Mouse (Mus musculus): ENCODE data around the gene Camkk1.

The Camkk1 gene

DNA sequence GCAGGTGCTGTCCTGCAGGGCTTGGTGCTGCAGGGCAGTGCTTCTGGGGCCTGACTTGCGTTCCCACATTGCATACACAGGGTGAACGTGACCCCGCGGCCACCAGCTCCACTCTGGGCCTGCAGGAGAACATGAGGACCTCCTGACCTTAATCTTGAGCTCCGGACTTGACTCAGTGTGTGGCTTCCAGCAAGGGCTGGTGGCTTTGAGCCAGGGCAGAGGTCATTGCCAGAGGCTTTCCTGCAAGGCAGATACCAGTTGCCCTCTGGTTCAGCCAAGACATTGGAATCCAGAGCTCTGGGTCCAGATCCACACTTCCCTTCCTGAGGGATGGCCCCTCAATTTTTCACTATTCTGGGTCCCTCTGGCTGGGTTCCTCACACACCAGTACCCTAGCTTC is 4.8 kb upstream of the Camkk1 start:
- in situ Hi-C loops (cut with MboI; ENCODE audit: low sequenced_read_pairs) = no loop called here

DNA sequence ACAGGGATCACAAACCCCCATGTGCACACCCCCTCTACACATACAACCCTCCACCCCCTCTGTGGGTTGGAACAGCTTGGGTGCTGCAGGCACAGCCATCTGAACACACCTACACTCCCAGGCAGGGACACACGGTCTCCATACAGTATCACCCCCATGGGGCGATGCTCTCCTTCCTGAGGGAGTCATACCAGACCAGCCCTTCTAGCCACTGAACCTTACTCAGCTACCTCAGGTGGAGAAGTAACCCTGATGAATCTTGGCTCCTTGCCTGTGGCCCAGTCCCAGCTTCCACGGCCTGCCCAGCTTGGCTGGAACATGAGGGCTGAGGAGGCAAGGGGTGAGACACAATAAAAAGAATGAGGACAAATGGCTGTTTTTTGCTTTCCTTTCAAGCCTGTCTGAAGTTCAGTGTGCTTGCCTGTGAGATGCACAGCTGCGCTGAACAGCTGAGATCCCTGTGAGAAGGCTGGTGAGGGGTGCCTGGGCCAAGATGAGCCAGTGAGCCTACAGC is 3.9 kb upstream of the Camkk1 start:
- in situ Hi-C loops (cut with MboI; ENCODE audit: low sequenced_read_pairs) = no loop called here

DNA sequence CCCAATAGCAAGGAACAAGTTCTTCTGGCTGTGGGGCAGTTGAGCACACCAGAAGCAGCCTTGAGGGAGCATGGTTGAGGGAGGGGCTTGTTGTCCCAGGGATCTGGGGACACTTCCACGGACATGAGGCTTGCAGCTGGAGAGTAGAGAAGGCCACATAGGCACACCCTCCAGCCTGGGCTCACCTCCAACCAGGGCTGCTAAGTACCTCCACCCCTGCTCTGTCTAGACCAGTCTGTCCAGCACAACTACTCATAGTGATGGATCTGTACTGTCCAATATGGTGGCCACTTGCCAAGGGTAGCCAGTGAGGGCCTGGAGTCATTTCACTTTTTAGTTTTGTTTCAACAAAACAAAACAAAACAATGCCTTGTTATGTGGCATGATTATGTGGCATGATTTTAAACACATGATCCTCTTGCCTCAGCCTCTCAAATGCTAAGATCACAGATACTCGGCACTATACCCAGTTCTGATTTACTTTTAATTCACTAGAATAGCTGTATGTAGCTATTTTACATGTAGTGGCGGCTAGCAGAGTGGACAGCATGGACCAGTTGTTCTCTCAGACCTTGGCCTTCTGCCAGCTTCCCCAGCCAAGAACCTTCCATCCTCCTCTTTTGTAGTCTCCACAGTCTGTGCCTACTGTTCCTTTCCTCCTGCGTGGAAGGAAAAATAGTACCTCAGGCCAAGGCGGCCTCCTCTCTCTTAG is 3.3 kb upstream of the Camkk1 start:
- in situ Hi-C loops (cut with MboI; ENCODE audit: low sequenced_read_pairs) = no loop called here

DNA sequence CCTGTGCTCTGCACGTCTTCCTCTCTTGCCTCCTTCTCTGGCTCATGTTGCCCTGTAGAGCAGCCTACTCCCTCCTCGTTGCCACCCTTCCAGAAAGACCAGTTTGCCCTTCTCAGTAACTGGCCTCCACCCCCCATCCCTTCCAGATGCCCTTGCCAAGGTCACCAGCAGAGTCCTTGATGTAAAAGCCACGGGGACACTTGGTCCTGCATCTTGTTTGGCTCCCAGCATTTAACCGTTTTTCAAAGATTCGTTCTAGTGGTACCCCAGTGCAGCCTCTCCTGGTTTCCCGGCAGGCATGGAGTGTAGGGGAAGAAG is 2.7 kb upstream of the Camkk1 start:
- in situ Hi-C loops (cut with MboI; ENCODE audit: low sequenced_read_pairs) = no loop called here

DNA sequence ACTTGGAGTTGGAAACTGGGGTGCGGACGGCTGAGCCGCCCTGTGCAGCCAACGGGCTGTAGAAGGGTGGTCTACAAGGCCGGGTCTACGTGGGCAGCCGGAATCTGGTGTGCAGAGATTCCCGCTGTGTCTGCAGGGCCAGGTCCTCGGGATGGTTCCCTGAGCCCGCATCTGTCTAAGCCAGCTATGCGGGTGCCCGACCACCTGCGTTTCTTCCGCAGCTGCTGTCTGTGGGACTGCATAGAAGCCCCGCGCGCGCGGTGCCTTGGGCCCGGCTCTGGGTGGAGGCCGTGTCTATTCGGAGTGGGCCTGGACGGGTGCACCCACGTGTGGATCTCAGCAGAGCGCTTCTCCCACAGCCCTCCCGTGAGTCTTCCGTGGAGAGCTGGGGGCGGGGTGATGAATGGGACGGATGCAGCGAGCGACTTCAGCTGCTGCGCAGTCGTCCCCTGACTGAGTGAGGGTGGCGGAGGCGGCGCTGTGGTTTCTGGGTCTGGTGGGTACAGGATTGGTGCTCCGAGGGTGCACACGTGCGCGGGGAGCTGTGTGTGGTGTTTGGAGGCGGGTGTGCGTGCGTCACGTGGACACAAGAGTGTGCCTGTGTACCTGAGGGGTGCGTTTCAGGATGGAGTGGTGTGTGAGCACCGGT is 463 bp downstream of the Camkk1 start:
- in situ Hi-C loops (cut with MboI; ENCODE audit: low sequenced_read_pairs) = no loop called here

DNA sequence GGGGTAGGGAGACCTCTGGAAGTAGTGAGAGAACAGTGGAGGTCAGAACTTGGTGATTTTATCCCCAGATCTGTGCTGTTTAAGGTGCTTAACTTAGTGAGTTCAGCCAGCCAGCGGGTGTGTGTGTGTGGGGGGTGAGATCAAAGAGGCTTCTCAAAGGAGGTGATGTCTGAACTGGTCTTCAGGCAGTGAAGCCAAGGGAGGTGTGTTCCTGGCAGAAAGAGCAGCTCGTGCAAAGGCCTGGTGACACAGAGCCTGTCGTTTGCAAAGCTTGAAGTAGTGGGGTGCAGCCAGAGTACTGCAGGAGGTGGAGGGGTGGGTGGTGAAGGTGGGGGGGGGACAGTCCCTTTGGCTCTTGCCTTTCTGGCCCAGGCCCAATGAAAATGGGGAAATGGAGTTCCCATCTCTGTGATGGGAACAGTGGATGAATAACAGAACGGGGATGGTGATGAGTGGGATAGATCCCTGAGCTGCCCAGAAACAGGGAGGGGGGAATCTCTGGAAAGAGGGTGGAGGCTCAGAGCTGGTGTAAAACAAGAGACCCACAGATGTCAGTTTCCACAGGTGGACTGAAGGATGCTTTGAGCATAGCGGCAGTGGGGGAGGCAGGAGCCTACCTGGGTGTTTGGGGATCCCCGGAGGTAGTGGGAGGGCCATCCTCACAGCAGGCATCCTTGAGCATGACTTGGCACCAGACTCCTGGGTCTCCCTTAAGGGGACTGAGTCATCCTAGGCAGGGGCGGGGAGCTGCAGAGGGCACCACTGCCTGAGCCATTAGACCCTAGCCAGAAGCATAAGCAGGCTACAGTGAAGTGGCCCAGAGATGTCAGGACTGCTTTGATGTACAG is 2.4 kb downstream of the Camkk1 start:
- in situ Hi-C loops (cut with MboI; ENCODE audit: low sequenced_read_pairs) = no loop called here

DNA sequence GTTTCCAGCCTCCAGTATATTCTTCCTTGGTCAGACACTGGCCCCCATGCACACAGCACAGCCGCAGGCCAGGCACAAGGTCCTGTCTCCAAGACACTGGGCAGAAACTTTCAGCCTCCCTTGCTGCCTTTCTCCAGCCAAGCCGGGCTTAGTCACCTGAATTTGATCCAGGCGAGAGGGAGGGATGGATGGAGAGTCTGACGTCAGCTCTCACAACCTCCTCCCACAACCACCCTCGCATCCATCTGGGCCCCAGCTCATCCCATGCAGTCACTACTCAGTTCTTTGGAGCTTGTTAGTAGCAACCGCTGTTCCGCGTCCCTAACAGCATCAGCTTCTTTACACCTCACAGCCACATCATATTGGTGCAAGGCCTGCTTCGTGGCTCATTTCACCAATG is 4.3 kb downstream of the Camkk1 start:
- in situ Hi-C loops (cut with MboI; ENCODE audit: low sequenced_read_pairs) = no loop called here

DNA sequence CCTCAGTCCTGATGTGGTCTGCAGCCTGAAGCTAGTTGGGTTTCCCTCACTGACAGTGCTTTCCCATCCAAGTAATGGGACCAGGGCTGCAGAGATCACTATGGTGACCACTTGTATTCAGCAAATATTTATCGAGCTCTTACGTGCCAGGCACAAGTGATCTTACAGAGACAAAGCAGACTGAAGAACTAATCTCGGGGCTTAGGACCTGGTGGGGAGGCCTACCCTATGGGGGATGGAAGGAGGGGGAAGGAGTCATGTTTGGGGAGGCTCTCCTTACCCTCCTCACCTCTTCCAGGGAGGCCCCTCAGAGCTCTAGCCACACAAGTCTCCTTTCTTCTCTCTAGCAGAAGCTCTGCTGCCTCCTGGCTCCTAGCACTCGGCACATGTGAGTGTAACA is 5.0 kb downstream of the Camkk1 start:
- in situ Hi-C loops (cut with MboI; ENCODE audit: low sequenced_read_pairs) = no loop called here

DNA sequence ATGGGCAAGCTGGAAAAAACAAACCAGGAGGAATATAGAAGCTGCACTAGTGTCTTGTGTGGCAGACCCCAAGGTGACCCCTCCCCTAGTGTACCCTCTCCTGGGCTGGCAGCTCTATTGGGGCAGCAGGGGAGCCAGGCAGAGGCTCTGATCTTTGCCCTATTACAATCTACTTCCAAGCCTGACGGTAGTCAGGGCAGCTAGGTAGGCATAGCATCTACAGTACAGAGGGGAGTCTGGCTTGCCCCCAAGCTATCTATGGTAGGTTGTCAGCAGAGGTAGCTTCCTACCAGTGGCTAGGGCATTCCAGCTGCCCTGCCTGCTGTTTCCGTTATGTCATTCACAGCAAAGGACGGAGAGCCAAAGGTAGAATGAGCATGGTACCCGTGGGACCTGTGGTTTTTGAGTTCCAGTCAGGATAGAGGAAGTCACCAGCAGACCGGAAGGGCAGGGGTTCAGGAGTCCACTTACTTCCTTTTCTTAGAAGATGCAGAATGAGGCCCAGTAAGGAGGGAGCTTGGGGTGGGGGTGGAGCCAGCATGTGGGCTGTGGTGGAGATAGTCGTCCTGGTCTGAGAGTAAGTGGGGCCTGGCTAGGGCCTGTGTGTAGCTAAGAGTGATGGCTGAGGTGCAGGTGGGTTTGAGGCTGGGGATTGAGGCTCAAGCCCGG is 5.6 kb downstream of the Camkk1 start:
- in situ Hi-C loops (cut with MboI; ENCODE audit: low sequenced_read_pairs) = no loop called here

DNA sequence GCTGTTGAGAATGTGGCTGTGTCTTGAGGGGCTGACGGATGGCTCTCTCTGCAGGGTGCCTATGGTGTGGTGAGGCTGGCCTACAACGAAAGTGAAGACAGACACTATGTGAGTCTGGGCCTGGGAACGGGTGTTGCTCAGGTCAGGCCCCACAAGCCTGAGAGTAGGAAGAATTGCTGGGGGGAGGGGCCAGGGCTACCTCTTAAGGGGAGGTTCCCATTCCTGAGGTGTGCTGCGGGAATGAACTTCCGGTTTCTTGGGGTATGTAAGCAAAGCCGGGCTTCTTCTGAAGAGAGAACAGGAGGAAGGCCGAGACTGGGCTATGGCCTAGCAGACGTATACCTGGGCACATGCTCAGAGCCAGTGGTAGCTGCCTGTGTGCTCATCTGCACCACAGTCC is 8.2 kb downstream of the Camkk1 start:
- in situ Hi-C loops (cut with MboI; ENCODE audit: low sequenced_read_pairs) = no loop called here

DNA sequence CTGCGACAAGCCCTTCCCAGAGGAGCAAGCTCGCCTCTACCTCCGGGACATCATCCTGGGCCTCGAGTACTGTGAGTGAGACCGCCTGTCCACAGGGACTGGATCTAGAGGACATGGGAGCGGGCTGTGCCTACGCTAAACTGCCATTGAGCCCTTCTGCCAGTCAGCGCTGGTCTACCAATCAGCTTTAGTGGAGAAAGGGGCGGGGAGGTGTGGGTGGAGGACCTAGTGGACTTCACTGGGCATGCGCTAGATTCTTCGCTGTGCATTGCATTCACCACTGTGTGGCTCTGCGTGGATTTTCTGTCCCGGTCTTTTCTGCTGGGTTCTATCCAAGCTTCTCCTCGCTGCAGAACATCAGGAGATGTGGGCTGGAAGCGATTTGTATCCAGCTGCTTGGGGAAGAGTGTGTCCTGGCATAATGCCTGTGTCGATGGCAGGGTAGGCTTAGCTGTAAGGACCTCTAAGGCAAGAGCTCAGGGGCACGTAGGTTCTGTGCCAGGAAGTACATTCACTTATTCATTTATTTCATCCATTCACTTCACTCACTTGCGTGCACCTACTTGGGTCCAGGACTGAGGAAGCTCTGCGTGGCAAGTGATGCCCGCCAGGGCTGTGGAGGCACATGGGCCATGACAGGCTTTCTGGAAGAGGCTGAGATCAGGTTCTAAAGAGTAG is 12.2 kb downstream of the Camkk1 start:
- in situ Hi-C loops (cut with MboI; ENCODE audit: low sequenced_read_pairs) = no loop called here

DNA sequence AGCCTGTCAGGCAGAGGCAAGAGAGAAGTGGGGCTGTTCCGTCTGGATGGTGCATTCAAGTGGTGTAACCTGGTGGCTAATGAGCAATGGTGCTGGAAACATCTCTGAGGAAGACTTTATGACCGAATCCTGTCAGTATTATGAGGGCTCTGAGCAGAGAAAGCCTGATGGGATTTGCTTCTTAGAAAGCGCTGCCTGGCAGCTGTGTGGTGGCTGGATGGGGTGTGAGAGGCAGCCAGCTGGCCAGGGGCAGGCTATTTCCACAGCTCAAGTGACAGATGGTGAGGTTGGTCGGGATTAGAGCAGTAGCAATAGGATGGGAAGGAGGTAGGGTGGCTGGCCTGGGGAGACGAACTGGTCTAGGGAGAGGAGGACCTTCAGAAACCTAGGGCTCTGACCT is 12.7 kb downstream of the Camkk1 start:
- in situ Hi-C loops (cut with MboI; ENCODE audit: low sequenced_read_pairs) = no loop called here

DNA sequence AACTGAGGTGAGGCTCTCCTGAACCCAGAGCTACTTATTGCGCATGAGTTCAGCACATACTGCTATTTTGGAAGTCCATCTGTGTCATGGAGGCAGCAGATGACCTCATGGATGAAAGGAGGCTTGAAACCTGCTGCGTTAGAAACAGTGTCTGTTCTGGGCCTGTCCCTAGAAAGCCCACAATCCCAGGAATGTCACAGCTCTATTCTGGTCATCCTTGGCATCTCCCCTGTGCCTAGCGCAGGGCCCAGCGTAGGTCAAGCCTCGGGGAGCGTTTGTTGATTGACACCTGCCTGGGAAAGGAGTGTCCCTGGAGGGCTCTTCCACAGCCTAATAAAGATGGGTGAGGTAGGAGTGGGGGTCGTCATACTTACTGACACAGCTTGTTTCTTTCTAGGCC is 17.3 kb downstream of the Camkk1 start:
- in situ Hi-C loops (cut with MboI; ENCODE audit: low sequenced_read_pairs) = no loop called here

DNA sequence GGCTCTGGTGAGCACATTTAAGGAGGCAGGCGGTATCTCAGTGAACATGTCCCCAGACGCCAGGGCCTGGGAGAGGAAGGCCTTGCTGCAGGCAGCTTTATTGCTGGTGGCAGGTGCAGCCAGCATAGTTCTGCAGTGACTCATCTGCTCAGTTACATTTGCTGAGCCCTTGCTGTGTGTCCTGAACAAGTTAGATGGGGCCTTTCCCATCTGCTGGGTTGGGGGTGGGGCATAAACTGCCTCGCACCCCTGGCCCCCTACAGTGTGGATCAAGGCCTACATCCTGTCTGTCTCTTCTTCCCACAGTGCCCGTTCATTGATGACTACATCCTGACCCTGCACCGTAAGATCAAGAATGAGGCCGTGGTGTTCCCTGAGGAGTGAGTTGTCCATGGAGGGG is 18.1 kb downstream of the Camkk1 start:
- in situ Hi-C loops (cut with MboI; ENCODE audit: low sequenced_read_pairs) = no loop called here

DNA sequence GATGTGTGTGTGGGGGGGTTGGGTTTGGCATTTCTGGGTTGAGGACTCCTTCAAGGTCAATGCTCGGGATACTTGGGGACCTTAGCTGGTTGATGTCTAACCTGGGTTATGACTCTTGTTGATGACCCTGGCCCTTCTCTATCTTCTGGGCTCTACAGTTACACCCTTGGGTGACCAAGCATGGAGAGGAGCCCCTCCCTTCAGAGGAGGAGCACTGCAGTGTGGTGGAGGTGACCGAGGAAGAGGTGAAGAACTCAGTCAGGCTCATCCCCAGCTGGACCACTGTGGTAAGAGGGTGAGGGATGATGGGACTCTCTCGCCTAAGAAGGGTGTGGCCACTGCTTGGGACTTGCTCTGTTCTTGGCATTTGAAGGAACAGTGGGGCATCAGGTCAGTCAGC is 18.9 kb downstream of the Camkk1 start:
- in situ Hi-C loops (cut with MboI; ENCODE audit: low sequenced_read_pairs) = no loop called here

DNA sequence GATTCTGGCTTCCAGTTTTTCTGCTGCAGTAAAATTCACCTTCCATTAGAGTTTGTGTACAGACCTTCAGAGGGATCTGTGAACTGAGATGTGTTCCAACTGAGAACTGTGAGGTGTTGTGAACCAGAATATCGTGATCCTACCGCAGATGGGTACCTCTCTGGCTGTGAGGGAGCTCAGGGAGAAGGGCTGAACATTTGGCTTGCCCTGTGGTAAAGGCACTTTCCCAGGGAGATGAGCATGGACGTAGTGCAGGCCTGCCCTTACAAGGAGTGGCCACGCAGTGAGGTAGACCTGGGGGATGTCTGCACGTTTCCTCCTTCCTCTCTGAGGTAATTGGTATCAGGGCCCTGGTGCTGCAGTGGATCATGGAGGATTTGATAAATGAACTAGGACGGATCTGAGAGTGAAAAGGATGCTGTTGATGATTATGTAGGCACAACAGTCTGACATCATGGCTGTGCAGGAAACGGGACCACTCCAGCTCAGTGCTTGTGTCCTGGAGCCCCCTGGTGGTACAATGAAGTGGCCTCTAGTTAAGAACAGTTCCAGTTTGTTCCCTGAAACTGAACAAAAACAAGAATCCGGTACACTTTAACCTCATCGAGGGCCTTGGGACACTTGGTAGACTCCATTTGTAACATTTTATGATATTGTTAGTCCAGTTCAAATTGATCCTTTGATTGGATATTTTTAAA is 20.4 kb downstream of the Camkk1 start:
- in situ Hi-C loops (cut with MboI; ENCODE audit: low sequenced_read_pairs) = no loop called here

DNA sequence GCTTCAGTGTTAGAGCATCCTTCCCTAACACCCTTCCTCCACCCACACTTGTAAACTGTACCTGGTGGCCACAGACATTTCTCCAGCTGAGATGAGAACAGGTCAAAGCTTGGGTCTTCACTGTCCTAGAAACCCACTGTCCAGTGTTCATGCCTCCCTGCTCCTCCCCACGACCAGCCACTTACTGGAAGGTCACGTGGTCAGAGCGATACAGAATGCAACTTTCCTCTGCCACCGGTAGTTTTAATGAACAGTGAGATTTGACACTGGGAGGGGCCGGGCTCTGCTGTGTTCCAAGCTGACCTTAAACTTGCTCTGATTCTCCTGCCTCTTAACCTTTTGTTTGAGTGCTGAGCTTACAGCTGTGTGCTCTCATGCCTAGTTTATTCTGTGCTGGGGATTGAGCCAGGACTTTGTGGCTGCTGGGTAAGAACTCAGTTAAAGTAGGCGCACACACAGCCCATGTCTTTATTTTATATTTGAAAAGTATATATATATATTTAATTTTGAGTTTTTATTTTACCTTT is 25.5 kb downstream of the Camkk1 start:
- in situ Hi-C loops (cut with MboI; ENCODE audit: low sequenced_read_pairs) = loop anchor here (5.0 kb wide), 1 partner anchor 37 kb away; no protein-coding TSS in a partner anchor

DNA sequence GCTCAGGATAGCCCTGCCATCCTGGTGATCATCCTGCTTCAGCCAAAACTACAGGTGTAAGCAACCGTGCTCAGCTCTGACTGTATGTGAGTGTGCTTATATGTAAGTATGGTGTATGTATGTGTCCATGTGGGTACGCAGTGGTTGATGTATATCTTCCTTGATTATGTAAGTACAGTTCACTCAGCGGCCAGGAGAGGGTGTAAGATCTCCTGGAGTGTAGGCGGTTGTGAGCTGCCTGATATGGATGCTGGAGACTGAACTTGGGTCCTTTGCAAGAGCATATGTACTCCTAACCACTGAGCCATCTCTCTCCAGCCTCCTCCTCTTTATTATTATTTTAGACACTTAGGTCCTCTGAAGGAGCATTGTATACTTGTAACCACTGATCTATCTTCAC is 26.0 kb downstream of the Camkk1 start:
- in situ Hi-C loops (cut with MboI; ENCODE audit: low sequenced_read_pairs) = loop anchor here (5.0 kb wide), 1 partner anchor 37 kb away; no protein-coding TSS in a partner anchor

DNA sequence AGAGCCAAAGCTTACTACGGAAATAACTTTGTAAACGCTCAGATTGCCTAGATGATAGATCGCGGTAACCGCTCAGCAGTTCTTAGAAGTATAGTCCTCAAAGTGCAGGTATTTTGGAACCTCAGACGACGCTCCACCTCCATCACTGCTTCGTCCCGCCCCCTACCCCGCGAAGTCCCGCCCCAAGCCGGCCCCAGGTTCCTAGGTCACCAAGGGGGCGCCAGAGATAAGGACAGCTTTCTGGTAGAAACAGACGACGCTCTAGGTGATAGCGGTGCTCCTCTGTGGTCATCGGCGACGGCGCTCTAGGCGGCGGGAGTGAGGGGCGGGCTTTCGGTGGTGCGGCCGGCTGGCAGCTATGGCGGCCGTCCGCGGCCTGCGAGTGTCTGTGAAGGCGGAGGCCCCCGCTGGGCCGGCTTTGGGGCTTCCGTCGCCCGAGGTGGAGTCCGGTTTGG is 28.8 kb downstream of the Camkk1 start, which contains the start of gene Ncbp3:
Gene Ncbp3, plus strand, starts transcription at position 242 of the 455 bp plus-strand sequence.
- in situ Hi-C loops (cut with MboI; ENCODE audit: low sequenced_read_pairs) = no loop called here
